Mouse (Mus musculus) MEL (cell line): ENCODE data around the gene Tpt1. TPM values are rescaled to one million over a fixed set of nuclear protein-coding genes. Genes with fewer than 3 reads are reported as not detected.

Experiments
- DNase-seq: peaks from one replicate; pipeline ENCODE4 v3.0.0; 2011; ENCODE audit warnings: low read depth, low spot score
- H3K27ac ChIP-seq: 2 replicates; pipeline ENCODE4 v1.5.1; 2012; ENCODE audit warnings: low read depth, mild to moderate bottlenecking, control low read depth, low read length, moderate library complexity; ENCODE audit not compliant: control insufficient read depth
- H3K27me3 ChIP-seq, 2 experiments: fragments of 150-350 bp in 1 of 2; sonication (generic) in 1 of 2; 2 replicates each; pipeline ENCODE4 v1.6.1; 2012; ENCODE audit warnings: low read length in 2 of 2, mild to moderate bottlenecking in 2 of 2, improper control_type of control experiment in 1 of 2, moderate library complexity in 1 of 2; ENCODE audit not compliant: insufficient read depth in 2 of 2, control insufficient read depth in 1 of 2
- H3K36me3 ChIP-seq, 2 experiments: 2 replicates each; pipeline ENCODE4 v1.6.1; 2012 to 2014; ENCODE audit warnings: low read length in 2 of 2, improper control_type of control experiment in 1 of 2, inconsistent platforms in 1 of 2, mild to moderate bottlenecking in 1 of 2; ENCODE audit not compliant: insufficient read depth in 2 of 2, control insufficient read depth in 1 of 2
- H3K4me1 ChIP-seq, 2 experiments: fragments of 150-350 bp in 1 of 2; sonication (generic) in 1 of 2; 2 replicates each; pipeline ENCODE4 v1.6.1; 2012; ENCODE audit warnings: low read length in 2 of 2, improper control_type of control experiment in 1 of 2, mild to moderate bottlenecking in 1 of 2; ENCODE audit not compliant: insufficient read depth in 2 of 2, control insufficient read depth in 1 of 2
- H3K4me3 ChIP-seq, 2 experiments: fragments of 150-350 bp in 1 of 2; sonication (generic) in 1 of 2; 2 replicates each; pipeline ENCODE4 v1.5.1; 2012; ENCODE audit warnings: low read depth in 2 of 2, low read length in 2 of 2, mild to moderate bottlenecking in 2 of 2, moderate library complexity in 2 of 2, control low read depth in 1 of 2, improper control_type of control experiment in 1 of 2; ENCODE audit not compliant: control insufficient read depth in 1 of 2, insufficient read depth in 1 of 2
- H3K79me2 ChIP-seq: 2 replicates; pipeline ENCODE4 v1.6.1; 2012; ENCODE audit warnings: mild to moderate bottlenecking, low read length, moderate library complexity; ENCODE audit not compliant: control insufficient read depth, poor library complexity, insufficient read depth
- H3K9ac ChIP-seq: 2 replicates; pipeline ENCODE4 v1.6.1; 2012; ENCODE audit warnings: low read depth, mild to moderate bottlenecking, control low read depth, low read length, moderate library complexity; ENCODE audit not compliant: control insufficient read depth, poor library complexity, severe bottlenecking
- H3K9me3 ChIP-seq: fragments of 150-350 bp; sonication (generic); replicated peaks from 2 replicates; pipeline ENCODE4 v1.6.1; 2012; ENCODE audit warnings: mild to moderate bottlenecking, low read length, improper control_type of control experiment, moderate library complexity; ENCODE audit not compliant: insufficient read depth
- BHLHE40 ChIP-seq: IDR thresholded peaks from 2 replicates; pipeline ENCODE4 v1.6.1; 2012; ENCODE audit warnings: low read depth, mild to moderate bottlenecking, inconsistent platforms, low read length, improper control_type of control experiment, borderline replicate concordance
- CHD1 ChIP-seq: IDR thresholded peaks from 2 replicates; pipeline ENCODE4 v1.6.1; 2012; ENCODE audit warnings: low read depth, mild to moderate bottlenecking, inconsistent platforms, low read length, improper control_type of control experiment
- CHD2 ChIP-seq: IDR thresholded peaks from 2 replicates; pipeline ENCODE4 v1.6.1; 2011; ENCODE audit warnings: low read length, improper control_type of control experiment
- CTCF ChIP-seq, 3 experiments: IDR thresholded peaks in 2 of 3; conservative IDR thresholded peaks in 1 of 3; 2 replicates each; pipeline ENCODE4 v1.5.1; 2011 to 2012; ENCODE audit warnings: low read length in 3 of 3, low read depth in 2 of 3, mild to moderate bottlenecking in 2 of 3, improper control_type of control experiment in 1 of 3, inconsistent platforms in 1 of 3, mixed read lengths in 1 of 3, moderate library complexity in 1 of 3; ENCODE audit not compliant: control insufficient read depth in 1 of 3, insufficient read depth in 1 of 3, poor library complexity in 1 of 3, severe bottlenecking in 1 of 3
- E2F4 ChIP-seq: IDR thresholded peaks from 2 replicates; pipeline ENCODE4 v1.6.1; 2011; ENCODE audit warnings: low read depth, low read length, improper control_type of control experiment, borderline replicate concordance
- ELF1 ChIP-seq: IDR thresholded peaks from 2 replicates; pipeline ENCODE4 v1.6.1; 2014; ENCODE audit warnings: low read depth, mild to moderate bottlenecking, inconsistent platforms, low read length, improper control_type of control experiment, moderate library complexity
- EP300 ChIP-seq, 2 experiments: IDR thresholded peaks; 2 replicates each; pipeline ENCODE4 v1.6.1; 2011; ENCODE audit warnings: improper control_type of control experiment in 2 of 2, low read length in 2 of 2, low read depth in 1 of 2, mild to moderate bottlenecking in 1 of 2
- ETS1 ChIP-seq: IDR thresholded peaks from 2 replicates; pipeline ENCODE4 v1.6.1; 2012; ENCODE audit warnings: low read depth, mild to moderate bottlenecking, inconsistent platforms, low read length, improper control_type of control experiment, moderate library complexity
- GABPA ChIP-seq: IDR thresholded peaks from 2 replicates; pipeline ENCODE4 v1.6.1; 2012; ENCODE audit warnings: low read depth, mild to moderate bottlenecking, inconsistent platforms, low read length, improper control_type of control experiment, moderate library complexity
- GATA1 ChIP-seq: IDR thresholded peaks from 2 replicates; pipeline ENCODE4 v1.6.1; 2011; ENCODE audit warnings: low read depth, low read length, improper control_type of control experiment
- HCFC1 ChIP-seq: IDR thresholded peaks from 2 replicates; pipeline ENCODE4 v1.6.1; 2012; ENCODE audit warnings: low read depth, mild to moderate bottlenecking, inconsistent platforms, low read length, improper control_type of control experiment, moderate library complexity
- JUND ChIP-seq: IDR thresholded peaks from 2 replicates; pipeline ENCODE4 v1.6.1; 2011; ENCODE audit warnings: low read depth, mild to moderate bottlenecking, improper control_type of control experiment, low read length
- KAT2A ChIP-seq: conservative IDR thresholded peaks from 2 replicates; pipeline ENCODE4 v1.6.1; 2012; ENCODE audit warnings: low read depth, low read length, improper control_type of control experiment, inconsistent platforms
- MAFK ChIP-seq: IDR thresholded peaks from 2 replicates; pipeline ENCODE4 v1.6.1; 2011; ENCODE audit warnings: low read depth, mild to moderate bottlenecking, low read length, improper control_type of control experiment, borderline replicate concordance
- MAX ChIP-seq: IDR thresholded peaks from 2 replicates; pipeline ENCODE4 v1.6.1; 2011; ENCODE audit warnings: low read length, improper control_type of control experiment
- MAZ ChIP-seq: IDR thresholded peaks from 2 replicates; pipeline ENCODE4 v1.6.1; 2012; ENCODE audit warnings: low read depth, mild to moderate bottlenecking, inconsistent platforms, low read length, improper control_type of control experiment
- MEF2A ChIP-seq: IDR thresholded peaks from 2 replicates; pipeline ENCODE4 v1.6.1; 2014; ENCODE audit warnings: low read depth, mild to moderate bottlenecking, inconsistent platforms, low read length, improper control_type of control experiment; ENCODE audit not compliant: poor library complexity, insufficient replicate concordance, severe bottlenecking; ENCODE audit errors: extremely low read depth
- MXI1 ChIP-seq: IDR thresholded peaks from 2 replicates; pipeline ENCODE4 v1.6.1; 2011; ENCODE audit warnings: mild to moderate bottlenecking, low read depth, low read length, improper control_type of control experiment
- MYB ChIP-seq: IDR thresholded peaks from 2 replicates; pipeline ENCODE4 v1.6.1; 2011; ENCODE audit warnings: mild to moderate bottlenecking, low read depth, low read length, improper control_type of control experiment
- MYC ChIP-seq: IDR thresholded peaks from 2 replicates; pipeline ENCODE4 v1.6.1; 2011; ENCODE audit warnings: low read depth, mild to moderate bottlenecking, low read length, improper control_type of control experiment, moderate library complexity
- NELFE ChIP-seq: IDR thresholded peaks from 2 replicates; pipeline ENCODE4 v1.6.1; 2011; ENCODE audit warnings: low read depth, low read length, improper control_type of control experiment
- POLR2A ChIP-seq, 2 experiments: IDR thresholded peaks; 2 replicates each; pipeline ENCODE4 v1.6.1; 2011 to 2012; ENCODE audit warnings: low read length in 2 of 2, mild to moderate bottlenecking in 2 of 2, control low read depth in 1 of 2, improper control_type of control experiment in 1 of 2, low read depth in 1 of 2, moderate library complexity in 1 of 2; ENCODE audit not compliant: control insufficient read depth in 1 of 2, insufficient read depth in 1 of 2, poor library complexity in 1 of 2
- POLR2AphosphoS2 ChIP-seq: IDR thresholded peaks from 2 replicates; pipeline ENCODE4 v1.6.1; 2011; ENCODE audit warnings: low read length, improper control_type of control experiment
- POLR2AphosphoS5 ChIP-seq: IDR thresholded peaks from 2 replicates; pipeline ENCODE4 v1.6.1; 2012; ENCODE audit warnings: low read depth, borderline replicate concordance, mild to moderate bottlenecking, inconsistent platforms, low read length, moderate library complexity, mixed read lengths
- RCOR1 ChIP-seq: IDR thresholded peaks from 2 replicates; pipeline ENCODE4 v1.6.1; 2012; ENCODE audit warnings: low read depth, mild to moderate bottlenecking, inconsistent platforms, low read length, improper control_type of control experiment
- SIN3A ChIP-seq: IDR thresholded peaks from 2 replicates; pipeline ENCODE4 v1.6.1; 2012; ENCODE audit warnings: low read length, improper control_type of control experiment, inconsistent platforms
- SMC3 ChIP-seq: IDR thresholded peaks from 2 replicates; pipeline ENCODE4 v1.6.1; 2011; ENCODE audit warnings: low read depth, low read length, improper control_type of control experiment
- TAL1 ChIP-seq: IDR thresholded peaks from 2 replicates; pipeline ENCODE4 v1.6.1; 2012; ENCODE audit warnings: mild to moderate bottlenecking, inconsistent platforms, low read length, moderate library complexity, mixed read lengths
- TBP ChIP-seq: IDR thresholded peaks from 2 replicates; pipeline ENCODE4 v1.8.0; 2011; ENCODE audit warnings: low read depth, low read length, improper control_type of control experiment
- TCF12 ChIP-seq: IDR thresholded peaks from 2 replicates; pipeline ENCODE4 v1.6.1; 2014; ENCODE audit warnings: low read depth, mild to moderate bottlenecking, inconsistent platforms, low read length, improper control_type of control experiment, moderate library complexity
- USF1 ChIP-seq: IDR thresholded peaks from 2 replicates; pipeline ENCODE4 v1.6.1; 2014; ENCODE audit warnings: low read depth, mild to moderate bottlenecking, inconsistent platforms, low read length, improper control_type of control experiment, moderate library complexity
- USF2 ChIP-seq, 2 experiments: IDR thresholded peaks; 2 replicates each; pipeline ENCODE4 v1.6.1; 2011 to 2012; ENCODE audit warnings: improper control_type of control experiment in 2 of 2, low read length in 2 of 2, borderline replicate concordance in 1 of 2, inconsistent platforms in 1 of 2, low read depth in 1 of 2, mild to moderate bottlenecking in 1 of 2; ENCODE audit not compliant: insufficient read depth in 1 of 2
- ZC3H11A ChIP-seq: IDR thresholded peaks from 2 replicates; pipeline ENCODE4 v1.6.1; 2012; ENCODE audit warnings: low read depth, mild to moderate bottlenecking, inconsistent platforms, low read length, improper control_type of control experiment
- ZMIZ1 ChIP-seq: IDR thresholded peaks from 2 replicates; pipeline ENCODE4 v1.6.1; 2012; ENCODE audit warnings: low read depth, mild to moderate bottlenecking, inconsistent platforms, low read length, improper control_type of control experiment, moderate library complexity
- ZNF384 ChIP-seq: IDR thresholded peaks from 2 replicates; pipeline ENCODE4 v1.6.1; 2012; ENCODE audit warnings: low read depth, mild to moderate bottlenecking, inconsistent platforms, low read length, improper control_type of control experiment
- polyA plus RNA-seq, 2 experiments: library from polyadenylated mRNA; stranded (reverse) in 1 of 2; unstranded in 1 of 2; fragments of >175 nt in 1 of 2; fragments of >200 nt in 1 of 2; gene quantifications; 2 replicates each; pipeline versions ENCODE4 v1.2.1 to v1.2.4; 2012; ENCODE audit warnings: low replicate concordance in 2 of 2, low read depth in 1 of 2; ENCODE audit not compliant: insufficient read length in 2 of 2, insufficient read depth in 1 of 2, missing spikeins in 1 of 2
- total RNA-seq: library from RNA; depleted of rRNA; stranded (reverse); fragments of 300-350 nt; gene quantifications from 2 replicates; pipeline ENCODE4 v1.2.3, GENCODE M21; 2012

Gene Tpt1
- total and polyA plus RNA-seq, 3 experiments: 652 to 1,342 (median 817) TPM

DNA sequence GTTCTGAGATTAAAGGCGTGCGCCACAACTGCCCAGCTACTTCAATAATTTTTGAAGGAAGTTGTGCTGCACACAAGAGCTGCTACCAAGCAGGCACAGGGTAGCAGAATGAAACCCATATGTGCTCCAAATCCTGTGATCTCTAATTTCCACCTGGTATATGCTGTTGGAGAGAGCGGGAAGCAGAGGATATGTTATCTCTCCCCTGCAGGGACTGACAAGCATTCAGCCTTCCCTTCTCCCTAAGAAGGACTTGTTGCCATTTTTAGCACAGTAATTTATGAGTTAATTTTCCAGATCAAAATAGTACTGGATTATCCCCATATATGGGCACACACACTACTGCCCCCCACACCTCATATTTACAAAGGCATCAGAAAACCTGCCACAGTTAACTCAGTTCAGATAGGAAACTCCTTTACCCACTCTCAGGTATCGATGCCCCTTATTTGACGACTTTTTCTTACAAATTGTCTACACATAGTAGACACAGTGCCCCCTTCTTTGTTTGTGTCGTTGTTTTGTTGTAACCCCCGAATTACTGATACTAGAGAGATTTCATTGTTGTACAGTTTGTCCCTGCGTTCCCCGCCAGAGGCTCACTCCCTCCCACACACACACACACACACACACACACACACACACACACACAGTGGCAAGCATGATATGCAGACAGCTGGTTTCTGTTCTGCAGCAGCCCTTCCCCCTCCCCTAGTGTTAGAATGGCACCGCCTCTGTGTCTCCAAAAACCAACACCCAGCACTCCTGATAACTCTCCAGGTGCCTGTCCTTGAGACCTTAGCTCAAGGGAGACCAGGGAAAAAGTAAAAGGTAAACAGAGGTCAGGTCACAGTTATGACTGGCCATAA lies 7.6 kb upstream of the Tpt1 start:
- no peaks in the 10 kb centered on the region for H3K27me3 ChIP-seq
- no peaks in the 10 kb centered on the region for H3K9me3 ChIP-seq
- no peaks in the 10 kb centered on the region; the same call in 1 of the 2 replicates for H3K79me2 ChIP-seq
- peak overlapping the region; percentile 25 to 38 for H3K4me3 ChIP-seq
- H3K4me1 ChIP-seq: peaks cover 6 to 26% of the 10 kb centered on the region in 2 experiments
- H3K9ac ChIP-seq: peak overlapping the region; percentile 18; the same call in 1 of the 2 replicates
- peaks cover 0 to 28% of the 10 kb centered on the region in 2 experiments; a peak in 2 of 4 replicates for H3K36me3 ChIP-seq
- peak; percentile 79 for DNase-seq
- H3K27ac ChIP-seq: peak overlapping the region; percentile 8
- TF ChIP-seq USF1 (no peak), RCOR1 (peak; percentile 25; the same call in 1 of the 2 replicates), CTCF (IDR thresholded peaks at IDR 0.05 in 2 of 3, conservative IDR thresholded peaks at IDR 0.05 in 1 of 3; ENCODE audit: control insufficient read depth in 1 of 3, insufficient read depth in 1 of 3, low read depth in 2 of 3, low read length in 3 of 3, poor library complexity in 1 of 3, severe bottlenecking in 1 of 3) (no peak), MAX (no peak; the same call in 1 of the 2 replicates), KAT2A (no peak), POLR2AphosphoS5 (no peak), HCFC1 (peak; percentile 42; the same call in 1 of the 2 replicates), SMC3 (no peak), EP300 (IDR thresholded peaks at IDR 0.05; ENCODE audit: low read depth in 1 of 2, low read length in 2 of 2) (peak in 1 of 2 experiments; percentile 74; a peak in 3 of 4 replicates), ZNF384 (peak; percentile 5; the same call in 1 of the 2 replicates), ZC3H11A (no peak), MAFK (0 out of 2 replicates have a peak, but pooled peaks have one; percentile 5), MEF2A (peak; percentile 85; the same call in 1 of the 2 replicates), MYB (no peak), USF2 (IDR thresholded peaks at IDR 0.05; ENCODE audit: borderline replicate concordance in 1 of 2, insufficient read depth in 1 of 2, low read depth in 1 of 2, low read length in 2 of 2) (no peak), MYC (no peak), ELF1 (no peak), ETS1 (peak; percentile 93), SIN3A (peak; percentile 61), NELFE (no peak), TCF12 (peak; percentile 79), POLR2AphosphoS2 (no peak), ZMIZ1 (no peak), MXI1 (peak; percentile 53; the same call in 1 of the 2 replicates), MAZ (peak; percentile 61; the same call in 1 of the 2 replicates), TBP (no peak), POLR2A (IDR thresholded peaks at IDR 0.05; ENCODE audit: control insufficient read depth in 1 of 2, insufficient read depth in 1 of 2, low read depth in 1 of 2, low read length in 2 of 2, poor library complexity in 1 of 2) (no peak), JUND (no peak), CHD1 (no peak), GATA1 (peak; percentile 75), BHLHE40 (peak; percentile 35; the same call in 1 of the 2 replicates), E2F4 (peak; percentile 64; the same call in 1 of the 2 replicates), GABPA (no peak), CHD2 (peak; percentile 44), TAL1 (peak; percentile 86)
